Mouse (Mus musculus): ENCODE data around the gene Atp10a.

Gene Atp10a

DNA sequence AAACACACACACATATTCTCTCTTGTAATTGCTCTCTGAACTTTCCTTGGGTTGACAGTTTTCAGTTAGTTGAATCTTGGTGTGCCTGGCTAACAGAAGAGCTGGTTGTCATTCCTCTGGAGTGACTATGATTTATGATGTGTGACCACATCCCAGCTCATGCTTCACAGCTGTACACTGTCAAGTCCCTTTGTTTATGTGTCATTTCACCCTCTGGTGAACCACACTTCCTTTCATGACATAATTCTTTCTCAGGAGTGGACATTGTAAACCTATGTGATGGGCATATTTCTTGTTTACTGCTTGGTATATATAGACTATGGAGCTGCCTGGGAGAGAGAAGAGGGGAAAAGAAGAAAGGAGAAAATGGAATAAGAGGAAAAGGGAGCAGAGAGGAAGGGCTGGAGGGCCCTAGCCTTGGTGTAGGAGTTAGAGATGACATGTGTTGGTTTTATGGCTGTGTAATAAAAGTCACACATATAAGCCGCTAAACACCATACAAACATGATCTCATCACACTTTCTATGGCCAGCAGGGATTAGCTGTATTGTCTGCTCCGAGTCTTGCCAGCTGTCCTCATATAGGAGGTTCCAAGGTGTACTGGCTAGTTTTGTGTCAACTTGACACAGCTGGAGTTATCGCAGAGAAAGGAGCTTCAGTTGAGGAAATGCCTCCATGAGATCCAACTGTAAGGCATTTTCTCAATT is 81.0 kb downstream of the Atp10a start:
- CTCF ChIA-PET = no interaction called here

DNA sequence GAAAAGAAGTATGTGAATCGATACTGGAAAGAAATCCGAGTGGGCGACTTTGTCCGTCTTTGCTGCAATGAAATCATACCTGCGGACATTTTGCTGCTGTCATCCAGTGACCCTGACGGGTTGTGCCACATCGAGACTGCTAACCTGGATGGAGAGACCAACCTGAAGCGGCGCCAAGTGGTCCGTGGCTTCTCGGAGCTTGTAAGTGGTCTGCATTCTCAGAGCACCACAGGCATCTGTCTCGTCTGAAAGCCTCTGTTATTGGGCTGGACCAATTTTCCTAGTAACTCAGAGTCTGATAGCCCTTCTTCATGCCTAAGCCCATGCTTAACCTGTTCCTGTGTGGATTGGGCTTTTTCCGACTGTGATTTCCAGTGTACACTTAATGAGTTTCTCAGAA is 84.2 kb downstream of the Atp10a start:
- CTCF ChIA-PET = no interaction called here

DNA sequence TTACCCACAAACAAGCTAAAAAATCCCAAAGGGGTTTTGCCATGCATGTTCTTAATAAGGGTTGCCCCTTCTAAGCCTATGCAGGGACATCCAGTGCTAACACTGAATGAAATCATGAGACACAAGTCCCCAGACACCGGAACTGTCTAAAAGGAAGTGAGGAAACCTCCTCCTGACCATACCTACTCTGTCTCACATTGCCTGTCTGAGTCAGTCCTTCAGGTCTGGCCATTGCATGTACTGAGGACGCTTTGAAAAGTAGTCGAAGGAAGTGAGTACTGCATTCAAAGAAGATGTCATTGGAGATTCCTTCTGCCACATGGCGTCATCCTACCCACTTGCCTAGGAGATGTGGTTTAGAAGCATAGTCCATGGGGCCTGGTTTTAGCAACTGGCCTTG is 84.9 kb downstream of the Atp10a start:
- CTCF ChIA-PET = no interaction called here

DNA sequence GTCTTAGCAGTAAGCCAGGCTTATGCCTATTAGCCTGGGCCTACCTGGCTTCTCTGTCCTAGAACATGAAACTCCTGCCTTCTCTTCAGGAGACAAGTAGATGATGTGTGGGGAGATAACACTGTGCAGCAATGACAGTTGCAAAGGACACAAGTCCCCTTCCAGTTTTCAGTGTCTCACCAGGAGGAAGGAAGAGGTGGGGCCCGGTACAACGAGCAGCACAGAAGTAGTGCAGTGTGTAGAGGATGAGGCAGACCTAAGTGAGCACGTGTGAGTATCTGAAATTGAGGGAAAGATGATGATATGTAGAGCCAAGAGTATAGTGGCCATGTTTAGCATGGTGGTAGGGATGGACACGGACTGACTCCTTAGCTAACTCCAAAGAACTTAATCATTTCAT is 86.0 kb downstream of the Atp10a start:
- CTCF ChIA-PET = no interaction called here

DNA sequence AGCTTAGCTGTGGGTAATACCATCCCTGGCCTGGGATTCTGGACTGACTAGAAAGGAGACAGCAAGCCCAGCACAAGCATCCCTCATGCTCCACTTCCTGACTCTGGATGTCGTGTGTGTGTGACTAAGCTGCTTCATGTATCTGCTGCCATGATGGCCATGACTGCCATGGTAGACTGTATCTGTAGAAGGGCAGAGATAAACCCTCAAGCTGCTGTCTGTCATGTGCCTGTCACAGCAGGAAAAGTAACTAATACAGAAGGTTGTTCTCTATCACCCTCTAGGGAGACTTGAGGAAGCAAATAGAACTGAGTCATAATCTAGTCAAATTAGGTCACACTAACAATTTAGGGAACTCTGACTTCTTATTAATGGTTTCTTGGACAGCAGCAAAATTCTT is 86.7 kb downstream of the Atp10a start:
- CTCF ChIA-PET = no interaction called here

DNA sequence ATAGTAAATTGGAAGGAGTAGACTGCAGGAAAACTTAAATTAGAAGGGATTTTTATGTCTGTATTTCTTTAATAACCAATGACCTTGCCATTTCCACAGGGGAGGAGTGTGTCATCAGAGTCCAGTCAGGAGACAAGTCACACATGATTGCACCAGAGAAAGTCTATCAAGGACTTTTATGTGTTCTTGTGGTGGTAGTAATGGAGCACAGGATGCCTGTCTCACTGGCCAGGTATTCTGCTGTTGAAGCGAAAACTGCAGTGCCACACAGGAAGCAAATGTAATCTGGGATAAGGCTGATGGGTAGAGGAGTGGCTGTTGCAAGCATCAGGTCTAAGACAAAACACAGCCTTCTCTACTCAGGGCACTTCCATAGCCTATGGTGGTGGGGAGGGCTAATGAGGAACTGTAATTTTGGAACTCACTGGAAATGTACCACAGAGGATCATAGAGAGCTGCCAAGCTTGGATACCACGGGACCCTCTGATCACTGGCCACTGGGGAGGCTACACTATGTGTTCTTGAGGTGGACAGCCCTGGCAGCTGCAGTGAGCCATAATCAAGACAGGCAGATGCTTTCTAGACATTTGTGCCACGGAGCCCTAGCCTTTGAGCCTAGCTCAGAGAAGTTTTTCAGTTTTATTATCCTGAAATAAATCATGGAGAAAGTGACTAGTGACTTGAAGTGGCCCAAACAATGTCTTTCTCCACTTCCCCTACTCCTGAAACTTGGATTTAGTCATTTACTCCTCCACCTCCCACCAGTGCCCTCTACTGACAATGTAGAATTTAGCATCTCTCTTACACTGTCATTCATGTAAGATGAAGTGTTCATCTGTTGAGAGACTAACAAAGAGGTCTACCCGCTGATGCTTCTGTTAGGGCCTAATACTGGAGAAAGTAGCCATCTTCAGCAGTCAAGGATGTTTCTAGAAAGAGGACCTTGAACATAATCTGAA is 87.7 kb downstream of the Atp10a start:
- CTCF ChIA-PET = interaction anchor here (0.6 kb wide), 2 partner anchors 93 to 259 kb away, joined by 3 read pairs; no protein-coding TSS in a partner anchor

DNA sequence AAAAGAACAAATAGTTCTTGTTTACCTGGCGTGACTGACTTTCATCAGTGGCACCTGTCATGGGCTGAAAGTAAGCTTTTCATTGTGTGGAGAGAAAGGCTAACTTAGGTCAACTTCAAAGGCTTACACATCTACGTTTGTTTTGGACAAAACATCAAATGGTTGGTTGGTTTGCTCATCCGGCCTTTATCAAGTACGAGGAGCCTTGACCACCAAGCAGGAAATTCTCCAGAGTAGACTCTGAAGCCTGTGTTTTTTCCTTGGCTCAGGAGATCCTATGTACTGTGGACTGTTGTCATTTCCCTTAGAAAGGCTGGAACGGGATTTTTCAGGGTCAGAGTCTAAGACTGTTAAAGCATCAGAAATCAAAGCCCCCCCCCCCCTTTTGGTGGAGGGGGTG is 90.9 kb downstream of the Atp10a start:
- CTCF ChIA-PET = interaction anchor here (0.5 kb wide), 1 partner anchor 96 kb away, joined by 4 read pairs; no protein-coding TSS in a partner anchor

DNA sequence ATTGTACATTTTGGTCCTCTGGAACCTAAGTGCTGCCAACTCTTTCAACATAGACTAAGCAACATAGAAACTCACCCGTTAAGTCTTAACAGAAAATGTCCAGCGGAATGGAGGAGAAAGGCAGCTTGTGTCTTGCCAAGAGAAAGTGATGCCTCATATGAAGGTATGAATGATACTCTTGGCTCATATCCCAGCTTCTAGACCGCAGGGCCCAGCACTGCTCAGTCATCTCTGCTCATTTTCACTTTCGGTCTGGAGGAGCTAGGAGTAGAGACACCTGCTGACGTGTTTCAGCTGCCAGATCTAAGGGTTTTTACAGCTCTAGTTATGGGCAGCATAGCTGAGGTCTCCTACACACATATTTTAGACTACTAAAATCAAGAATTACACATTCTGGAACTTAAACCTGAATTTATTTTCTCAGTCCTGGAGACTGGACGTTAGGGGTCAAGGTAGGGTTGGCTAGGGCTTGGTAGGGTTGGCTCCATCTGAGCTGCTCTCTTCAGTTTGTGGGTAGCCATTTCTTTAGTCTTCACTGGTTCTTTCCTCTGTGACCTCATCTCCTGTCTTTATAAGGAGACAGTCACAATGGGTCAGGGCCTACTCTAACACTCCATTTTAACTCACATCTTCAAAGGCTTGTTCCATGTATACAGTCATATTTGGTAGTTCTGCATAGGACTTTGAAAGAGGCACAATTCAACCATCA is 94.1 kb downstream of the Atp10a start:
- CTCF ChIA-PET = no interaction called here

DNA sequence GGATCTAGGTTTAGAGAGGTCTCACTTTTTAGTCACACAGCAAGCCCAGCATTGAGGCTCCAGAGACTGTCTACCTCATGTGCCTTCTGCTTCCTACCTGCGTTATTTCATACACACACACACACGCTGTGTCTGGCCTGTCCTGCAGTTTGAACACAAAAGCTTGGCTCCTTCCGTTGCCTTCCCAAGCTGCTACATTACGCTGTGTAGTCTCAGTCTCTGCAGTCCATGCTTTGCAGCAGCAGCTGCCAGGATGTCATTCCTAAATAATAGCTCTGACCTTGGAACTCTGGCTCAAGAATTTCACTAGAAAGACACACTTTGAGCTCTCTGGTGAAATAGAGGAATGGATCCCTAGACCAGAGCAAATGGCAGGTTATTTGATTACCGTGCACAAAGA is 96.1 kb downstream of the Atp10a start:
- CTCF ChIA-PET = no interaction called here

DNA sequence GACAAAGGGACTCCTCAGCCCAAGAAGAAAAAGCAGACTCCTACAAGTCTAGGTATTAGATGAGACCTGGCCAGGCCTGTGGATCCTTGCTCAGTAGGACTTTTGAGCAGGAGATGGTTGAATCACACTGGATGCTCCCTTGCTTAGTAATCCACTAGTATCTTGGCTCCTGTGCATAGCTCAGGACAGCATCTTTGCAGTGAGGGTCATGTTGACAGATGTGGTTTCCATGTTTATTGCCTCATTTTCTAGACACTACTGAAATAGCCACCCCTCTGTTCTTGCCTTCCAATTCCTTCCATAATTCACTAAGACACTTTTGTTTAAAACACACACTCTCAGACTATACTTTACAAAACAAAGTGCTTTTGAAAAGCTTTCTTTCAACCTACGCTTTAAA is 98.1 kb downstream of the Atp10a start:
- CTCF ChIA-PET = no interaction called here

DNA sequence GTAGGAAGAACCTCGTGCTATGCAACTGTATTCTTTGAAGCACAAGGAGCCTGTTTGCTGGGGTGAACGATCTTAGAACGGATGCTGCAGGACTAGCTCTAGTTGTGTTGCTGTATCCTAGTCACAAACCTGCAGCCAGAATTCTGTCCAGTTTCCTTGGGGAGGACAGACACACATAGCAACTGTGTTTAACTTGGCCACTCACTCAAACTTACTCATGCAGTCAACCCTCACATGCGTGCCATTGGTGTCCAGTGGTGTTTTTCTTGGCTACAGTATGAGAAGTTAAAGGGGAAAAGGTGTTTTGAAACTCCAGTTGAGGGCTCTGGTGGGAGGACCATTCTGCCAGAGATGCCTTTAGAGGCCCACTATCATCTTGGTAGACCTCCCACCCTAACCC is 98.6 kb downstream of the Atp10a start:
- CTCF ChIA-PET = no interaction called here

DNA sequence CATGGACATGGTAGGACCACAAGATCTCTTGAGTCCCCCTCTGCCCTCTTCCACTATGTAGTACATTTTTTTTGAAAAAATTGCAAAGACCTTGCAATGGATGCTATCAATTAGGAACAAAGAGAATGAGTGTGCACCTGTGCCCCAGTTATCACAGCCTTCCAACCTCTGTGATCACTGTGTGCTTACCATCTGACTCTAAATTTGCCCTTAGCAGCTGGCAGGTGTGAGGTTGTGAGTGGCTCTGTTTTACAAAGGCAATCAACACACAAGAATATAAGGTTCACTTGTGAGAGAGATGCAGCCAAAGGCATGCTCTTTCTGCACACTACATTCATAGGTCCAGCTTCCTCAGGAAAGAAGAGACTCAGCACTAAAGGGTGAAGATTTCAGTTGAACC is 99.1 kb downstream of the Atp10a start:
- CTCF ChIA-PET = no interaction called here

DNA sequence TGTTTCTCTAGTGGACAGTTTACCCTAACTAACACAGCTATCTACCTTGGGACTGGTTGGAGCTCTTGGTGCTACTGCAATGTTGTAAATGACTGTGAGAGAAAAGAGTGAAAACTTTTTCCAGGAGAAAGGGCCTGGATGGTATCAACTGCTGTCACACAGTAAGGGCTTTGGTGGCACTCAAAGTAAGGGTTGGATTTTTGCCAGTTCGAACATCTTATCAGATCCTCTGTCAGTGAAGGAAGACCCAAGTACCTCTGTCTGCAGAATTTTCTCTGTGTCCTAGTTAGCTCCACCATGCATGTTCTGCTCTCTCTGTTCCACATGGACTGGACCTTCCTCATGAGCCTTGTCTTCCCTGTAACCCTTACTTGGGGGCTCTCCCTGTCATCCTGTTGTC is 99.9 kb downstream of the Atp10a start:
- CTCF ChIA-PET = no interaction called here

DNA sequence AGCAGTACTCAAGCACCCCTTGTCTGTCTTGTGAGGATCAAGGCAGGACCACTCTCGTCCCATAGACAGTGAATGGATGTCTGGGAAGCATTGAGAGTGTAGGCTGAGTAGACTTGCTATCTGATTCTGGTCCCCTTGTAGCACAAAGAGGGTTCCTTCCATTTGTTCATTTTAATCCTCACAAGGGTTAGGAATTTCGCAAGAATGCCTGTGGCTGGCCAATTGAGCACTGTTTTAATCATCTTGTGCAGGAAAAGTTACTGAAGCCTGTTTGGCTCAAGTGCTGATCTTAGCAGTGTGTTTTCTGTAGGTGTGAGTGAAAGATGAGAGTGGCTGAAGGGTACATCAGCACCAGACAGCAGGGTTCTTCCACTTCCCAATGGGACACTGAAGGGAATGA is 101.4 kb downstream of the Atp10a start:
- CTCF ChIA-PET = no interaction called here

DNA sequence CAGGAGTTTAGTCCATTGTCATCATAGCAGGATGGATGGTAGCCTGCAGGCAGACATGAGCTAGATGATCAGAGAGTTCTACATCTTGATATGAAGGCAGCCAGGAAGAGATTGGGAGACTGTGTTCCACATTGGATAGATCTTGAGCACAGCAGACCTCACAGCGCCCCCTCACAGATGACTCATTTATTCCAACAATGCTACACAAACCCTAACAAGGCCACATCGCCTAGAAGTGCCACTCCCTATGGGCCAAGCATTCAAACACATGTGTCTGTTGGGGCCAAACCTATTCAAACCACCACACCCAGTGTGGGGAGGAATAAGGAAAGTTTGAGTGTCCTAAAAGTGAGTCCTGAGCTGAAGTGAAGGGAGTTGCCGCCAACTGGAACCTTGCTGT is 102.4 kb downstream of the Atp10a start:
- CTCF ChIA-PET = interaction anchor here (0.6 kb wide), 1 partner anchor 323 kb away, joined by 3 read pairs; no protein-coding TSS in a partner anchor

DNA sequence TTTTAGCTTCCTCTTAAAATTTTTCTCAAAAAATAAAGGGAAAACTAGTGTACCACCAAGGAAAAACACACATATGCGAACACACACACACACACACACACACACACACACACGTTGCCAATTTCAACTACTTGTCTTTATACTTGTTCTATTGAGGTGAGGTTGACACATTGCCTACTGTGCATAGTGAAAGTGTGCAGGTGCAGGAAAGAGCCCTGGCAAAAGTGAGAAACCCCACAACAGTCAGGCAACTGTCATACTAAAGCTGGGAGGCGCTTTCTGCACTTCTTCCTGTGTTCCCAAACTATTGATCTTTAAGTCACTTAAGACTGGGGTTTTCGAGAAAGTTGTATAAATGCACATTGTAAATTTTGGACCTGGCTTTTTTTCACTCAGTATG is 103.3 kb downstream of the Atp10a start:
- CTCF ChIA-PET = interaction anchor here (0.6 kb wide), 1 partner anchor 323 kb away, joined by 3 read pairs; no protein-coding TSS in a partner anchor

DNA sequence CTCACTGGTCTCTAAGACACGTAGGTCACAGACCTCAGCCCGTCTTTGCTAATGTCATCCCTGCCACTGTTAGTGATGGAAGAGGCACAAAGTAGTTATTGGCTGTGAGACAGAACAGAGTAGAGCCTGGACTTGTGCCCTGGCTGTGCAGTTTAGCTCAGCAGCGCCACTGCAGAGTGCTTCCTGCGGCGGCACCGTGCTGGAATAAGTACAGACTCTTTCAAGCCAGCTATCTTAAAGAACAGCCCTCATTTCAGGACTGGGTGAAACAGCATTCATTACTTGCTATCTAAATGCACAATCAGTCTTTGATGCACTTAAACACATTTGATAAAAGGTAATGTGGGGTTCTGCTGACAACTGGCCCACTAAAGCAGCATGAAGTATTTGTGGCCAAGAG is 111.3 kb downstream of the Atp10a start:
- CTCF ChIA-PET = no interaction called here

DNA sequence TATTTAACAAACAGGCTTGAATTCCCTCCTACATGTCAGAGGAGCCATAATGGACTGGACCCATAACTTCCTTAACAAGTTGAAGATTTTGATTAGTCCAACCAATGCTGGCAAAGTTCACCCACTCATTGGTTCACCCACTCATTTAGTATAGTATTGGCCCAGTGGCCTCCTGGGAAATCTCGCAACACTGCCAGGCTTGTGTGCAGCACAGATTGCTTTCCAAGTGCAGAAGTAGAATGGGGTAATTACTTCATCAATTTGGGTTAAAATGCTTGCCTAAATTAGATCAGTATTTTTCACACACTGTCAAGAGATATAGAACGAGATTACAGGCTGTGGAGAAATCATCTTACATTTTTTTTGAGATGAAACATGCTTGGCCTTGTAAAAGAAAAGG is 112.3 kb downstream of the Atp10a start:
- CTCF ChIA-PET = no interaction called here

DNA sequence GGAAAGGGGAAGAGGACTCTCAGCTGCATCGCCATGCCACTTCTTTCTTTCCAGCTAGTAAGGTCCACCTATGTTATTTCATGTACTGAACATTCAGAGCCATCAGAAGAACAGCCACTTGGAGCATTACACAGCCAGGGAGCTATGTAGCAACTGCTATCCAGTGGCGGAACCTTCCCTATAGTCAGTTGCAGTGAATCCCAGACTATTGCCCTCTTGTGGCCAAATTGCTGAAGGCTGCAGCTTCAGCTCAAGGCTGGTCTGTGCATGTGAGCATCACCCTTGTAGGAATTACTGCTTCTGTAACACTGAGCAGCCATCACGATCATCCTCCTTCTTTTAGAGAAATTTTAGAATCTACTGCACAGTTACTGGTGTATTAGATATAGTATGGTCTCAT is 114.3 kb downstream of the Atp10a start:
- CTCF ChIA-PET = interaction anchor here (0.7 kb wide), 1 partner anchor 94 kb away, joined by 3 read pairs; no protein-coding TSS in a partner anchor

DNA sequence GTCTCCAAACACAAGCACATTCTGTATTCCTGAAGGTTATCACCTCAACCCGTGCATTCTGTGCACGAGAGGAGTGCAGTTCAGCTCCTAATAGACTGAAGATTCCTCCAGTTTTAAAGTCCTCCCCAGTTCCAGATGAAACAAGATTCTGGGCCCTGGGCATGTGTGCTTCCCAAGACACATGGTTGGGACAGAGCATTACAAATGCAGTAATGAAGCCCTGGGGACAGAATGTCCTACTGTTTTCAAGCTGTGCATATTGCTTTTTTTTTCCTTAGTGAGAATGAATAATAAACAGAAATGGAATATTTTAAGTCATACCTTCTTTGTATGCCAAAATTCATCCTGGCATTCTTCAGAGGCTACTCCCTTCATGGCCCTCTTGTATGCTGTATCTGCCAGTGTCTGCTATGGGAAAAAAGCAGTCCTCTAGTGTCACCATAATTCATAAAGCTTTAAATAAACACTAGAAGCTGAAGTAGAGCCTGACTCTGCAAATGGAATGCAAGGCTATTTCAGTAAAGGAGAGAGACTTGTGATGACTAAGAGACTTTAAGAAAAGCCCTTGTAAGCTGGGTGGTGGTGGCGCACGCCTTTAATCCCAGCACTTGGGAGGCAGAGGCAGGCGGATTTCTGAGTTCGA is 116.2 kb downstream of the Atp10a start:
- CTCF ChIA-PET = no interaction called here

DNA sequence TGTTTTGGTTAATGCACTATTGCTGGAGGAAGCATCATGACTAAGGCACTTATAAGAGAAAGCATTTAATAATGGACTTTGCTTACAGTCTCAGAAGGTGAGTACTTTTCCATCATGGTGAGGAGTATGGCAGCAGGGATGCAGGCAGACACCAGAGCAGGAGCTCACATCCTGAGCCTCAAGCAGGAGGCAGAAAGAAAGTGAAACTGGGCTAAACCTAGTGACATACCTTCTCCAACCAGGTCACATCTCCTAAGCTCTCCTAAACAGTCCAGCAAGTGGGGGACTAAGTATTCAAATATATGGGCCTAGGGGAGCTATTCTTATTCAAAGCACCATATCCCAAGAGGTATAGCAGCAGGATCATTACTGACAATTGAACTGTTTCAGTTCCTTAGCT is 123.2 kb downstream of the Atp10a start:
- CTCF ChIA-PET = no interaction called here

DNA sequence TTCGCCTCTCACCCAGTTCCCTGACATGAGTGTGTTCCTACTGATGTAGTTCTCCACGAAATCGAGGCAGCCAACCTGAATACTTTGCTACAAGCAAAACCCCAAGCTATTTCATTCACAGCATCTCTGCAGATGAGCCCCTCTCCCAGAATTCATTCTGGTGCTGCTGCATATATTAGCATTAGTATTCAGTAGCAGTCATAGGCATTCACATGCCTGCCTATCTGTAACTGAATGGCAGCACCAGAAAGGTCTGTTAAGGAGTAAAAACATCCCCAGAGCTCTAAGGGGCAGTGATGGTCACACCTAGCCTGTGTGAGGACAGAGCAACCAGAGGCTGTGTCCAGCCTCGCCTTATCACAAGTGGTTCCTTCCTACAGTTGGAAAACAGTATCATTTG is 131.0 kb downstream of the Atp10a start:
- CTCF ChIA-PET = no interaction called here

Data from spleen, embryonic (tissue).